Mouse (Mus musculus): ENCODE results near the gene Frrs1. TPM values are rescaled to one million over a fixed set of nuclear protein-coding genes. Genes with fewer than 3 reads are reported as not detected.
A peak's percentile ranks its signal among the peaks of the same experiment; 100 is the strongest.

Frrs1 gene
- total RNA-seq, 4 experiments from 2014 or later: 1.9 to 4.5 (median 3.0) TPM

DNA sequence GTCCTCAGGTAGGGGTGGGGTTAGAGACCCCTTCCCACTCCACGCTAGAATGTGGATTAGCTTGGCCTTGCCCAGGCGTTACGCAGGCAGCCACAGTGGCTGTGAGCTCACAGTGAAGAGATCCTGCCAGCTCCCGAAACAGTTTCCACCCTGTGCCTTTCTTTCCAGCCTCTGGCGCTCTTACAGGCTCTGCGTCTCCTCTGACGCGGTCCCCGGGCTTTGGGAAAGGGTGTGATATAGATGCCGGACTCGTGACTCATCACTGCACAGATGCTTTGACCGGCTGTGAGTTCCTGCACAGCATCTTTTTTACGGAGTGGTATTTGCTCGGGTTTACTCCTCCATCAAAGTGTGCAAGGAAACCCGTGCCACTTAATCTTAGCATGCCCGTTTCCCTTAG is 46.6 kb downstream of the Frrs1 start:
- DNase-seq (ENCODE audit: low spot score in 2 of 2): peak in 1 of 2 experiments; percentile 11

- DNase-seq (ENCODE audit: low spot score in 2 of 2): no peak
These were observed 47.3 kb downstream of the Frrs1 start for GRCm38 (mm10) chr3:116906596-116906995.

DNA sequence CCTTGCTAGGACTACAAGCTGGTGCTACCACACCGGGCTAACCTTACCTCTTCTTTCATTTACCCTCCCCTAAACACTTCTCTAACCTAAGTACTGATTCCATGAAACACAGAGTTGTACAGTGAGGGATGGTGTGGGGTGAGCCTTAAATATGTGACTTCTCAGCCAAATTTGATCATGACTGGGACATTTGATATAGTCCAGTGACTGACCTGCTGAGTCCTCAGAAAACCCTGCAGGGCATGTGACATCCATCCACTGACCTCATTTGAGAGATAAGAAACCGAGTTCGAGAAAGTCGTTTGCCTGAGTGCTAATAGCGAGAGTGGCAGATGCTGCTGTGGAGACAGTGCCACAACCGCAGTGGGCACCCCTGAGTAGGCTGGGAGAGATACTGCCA is 55.1 kb downstream of the Frrs1 start:
- no peak for DNase-seq (ENCODE audit: low spot score in 2 of 2)

- no peak for DNase-seq (ENCODE audit: low spot score in 2 of 2)
These were observed 55.7 kb downstream of the Frrs1 start for GRCm38 (mm10) chr3:116914931-116915330.

GRCm38 (mm10) chr3:116917016-116917415 is 57.8 kb downstream of the Frrs1 start:
- DNase-seq (ENCODE audit: low spot score in 2 of 2): no peak

DNA sequence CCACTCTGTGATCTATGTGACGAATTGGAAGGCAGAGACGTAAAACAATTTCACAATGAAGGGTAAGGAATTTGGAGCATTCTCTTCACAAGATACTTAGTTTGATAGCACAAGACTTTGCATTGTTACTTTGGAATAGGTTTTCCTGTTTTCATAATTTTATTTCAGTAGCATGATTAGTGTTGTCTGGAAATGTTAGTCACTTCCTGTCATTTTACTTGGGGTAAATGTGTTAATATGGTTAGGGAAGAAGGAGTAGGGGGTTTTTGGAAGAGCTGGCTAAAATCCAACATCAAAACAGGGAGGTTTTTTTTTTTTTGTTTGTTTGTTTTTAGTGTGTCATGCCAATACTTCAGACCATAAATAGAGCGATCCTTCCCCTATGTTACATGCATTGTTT is 62.3 kb downstream of the Frrs1 start:
- DNase-seq (ENCODE audit: low spot score in 2 of 2): no peak

DNA sequence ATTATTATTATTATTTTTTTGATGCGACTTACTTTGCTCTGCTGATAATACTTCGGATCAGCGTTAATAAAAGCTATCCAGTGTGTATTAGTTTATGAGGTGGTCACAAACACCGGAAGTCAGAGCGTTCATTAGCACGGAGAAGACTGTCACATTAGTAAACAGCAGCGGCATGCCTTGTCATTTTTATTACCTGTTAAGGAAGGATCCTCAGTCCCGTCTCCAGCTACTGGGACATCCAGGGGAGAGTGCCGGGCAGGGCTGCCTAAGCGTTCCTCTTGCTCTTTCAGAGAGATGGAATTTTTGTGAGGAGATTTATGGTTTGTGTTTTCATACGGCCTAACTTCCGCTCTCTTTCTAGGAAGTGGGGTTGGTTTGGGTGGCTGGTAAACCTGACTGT is 63.8 kb downstream of the Frrs1 start:
- no peak for DNase-seq (ENCODE audit: low spot score in 2 of 2)

GRCm38 (mm10) chr3:116928994-116929393 is 69.7 kb downstream of the Frrs1 start:
- peak; percentile 54 to 65 for DNase-seq (ENCODE audit: low spot score in 2 of 2)

- no peak for DNase-seq (ENCODE audit: low spot score in 2 of 2)
These were observed 73.9 kb downstream of the Frrs1 start for GRCm38 (mm10) chr3:116933158-116933557.

DNA sequence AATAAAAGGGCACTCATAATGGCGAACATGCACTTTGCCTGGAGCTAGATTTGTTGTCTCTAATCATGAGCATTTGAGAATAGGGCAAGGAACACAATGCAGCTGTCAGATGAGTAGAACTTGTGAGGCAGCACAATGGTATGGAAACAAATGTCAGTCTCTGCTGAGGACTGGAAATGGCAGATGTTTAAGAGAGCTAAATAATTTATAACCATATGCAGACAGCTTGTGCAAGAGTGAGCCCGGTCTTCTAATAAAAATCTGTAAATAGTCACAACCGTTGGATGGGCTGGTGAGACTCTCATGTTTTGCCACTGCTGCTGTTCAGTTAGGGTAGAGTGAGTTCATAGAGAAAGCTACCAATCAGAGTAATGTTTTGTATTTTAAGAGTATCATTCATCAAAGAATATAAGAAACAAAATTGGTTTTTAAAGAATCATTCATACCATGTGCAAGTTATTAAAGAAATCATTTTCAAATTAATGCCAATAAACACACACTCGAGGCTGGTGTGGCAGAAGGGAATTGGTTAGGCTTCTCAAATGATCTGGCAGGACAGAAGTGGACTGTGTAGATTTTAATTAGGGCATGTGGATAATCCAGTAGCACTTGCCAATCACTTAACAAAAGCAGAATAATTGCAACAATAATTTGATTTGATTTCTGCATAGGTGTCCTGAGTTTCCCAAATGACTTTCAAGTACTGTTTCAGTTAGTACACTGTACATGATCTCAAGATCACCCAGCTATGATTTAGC is 77.8 kb downstream of the Frrs1 start:
- DNase-seq (ENCODE audit: low spot score in 2 of 2): no peak

DNA sequence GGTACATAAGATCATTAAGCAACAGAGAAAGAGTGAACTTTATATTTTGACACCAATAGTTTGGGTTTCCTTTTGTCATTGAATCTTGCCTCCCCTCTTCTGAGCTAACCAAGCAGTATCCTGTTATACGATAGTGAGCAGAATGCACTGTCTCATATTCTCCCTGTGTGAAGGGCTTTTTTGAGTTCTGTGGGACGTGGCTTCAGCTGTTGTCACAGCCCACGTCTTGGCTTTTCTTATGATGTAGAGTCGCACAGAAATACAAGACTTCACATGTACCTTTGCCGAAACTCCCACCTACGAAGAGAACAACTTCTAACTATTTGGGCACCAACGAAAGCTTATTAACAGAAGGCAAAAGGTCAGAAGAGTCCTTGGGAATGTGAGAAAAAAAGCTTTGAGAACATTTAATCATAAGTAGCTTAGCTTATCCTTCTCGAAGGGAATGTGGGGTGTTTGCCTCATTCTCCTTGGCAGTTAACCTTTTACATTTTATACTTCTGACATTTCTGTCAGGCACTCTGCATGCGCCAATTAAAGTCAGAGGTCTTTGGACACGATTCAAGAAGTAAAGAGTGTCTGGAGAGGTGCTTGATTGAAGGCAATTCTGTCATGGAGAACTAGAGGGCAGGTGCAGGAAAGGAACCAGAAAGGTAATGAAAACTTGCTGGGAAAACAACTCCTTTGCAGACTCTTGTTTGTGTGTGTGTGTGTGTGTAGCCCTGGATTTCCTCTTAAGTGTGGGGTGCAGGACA is 81.7 kb downstream of the Frrs1 start:
- no peak for DNase-seq (ENCODE audit: low spot score in 2 of 2)

DNA sequence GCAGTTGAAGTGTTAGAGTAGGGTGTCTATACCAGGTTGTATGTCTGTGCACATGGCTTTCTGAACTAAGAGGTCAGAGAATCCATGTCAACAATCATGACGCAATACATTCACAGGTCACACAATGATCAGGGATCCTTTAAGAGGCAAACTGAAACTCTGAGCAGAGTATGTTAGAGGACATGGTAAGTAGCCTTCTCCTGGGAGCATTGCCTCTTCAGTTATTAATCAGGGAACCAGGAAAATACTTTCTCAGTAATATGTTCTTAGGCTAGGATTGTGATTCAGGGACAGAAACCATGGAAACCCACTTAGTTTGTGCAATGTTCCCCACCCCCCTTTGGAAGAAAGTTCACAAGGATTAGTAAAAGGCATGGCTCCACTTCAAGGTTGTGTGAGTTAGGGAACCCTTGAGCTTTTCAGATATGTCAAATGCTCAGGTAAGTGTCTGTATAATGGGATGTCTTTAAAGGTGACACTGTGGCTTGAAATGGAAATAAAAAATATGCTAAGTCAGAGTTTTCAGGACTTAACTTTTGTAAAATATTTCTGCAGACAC is 82.4 kb downstream of the Frrs1 start:
- DNase-seq (ENCODE audit: low spot score in 2 of 2): no peak

DNA sequence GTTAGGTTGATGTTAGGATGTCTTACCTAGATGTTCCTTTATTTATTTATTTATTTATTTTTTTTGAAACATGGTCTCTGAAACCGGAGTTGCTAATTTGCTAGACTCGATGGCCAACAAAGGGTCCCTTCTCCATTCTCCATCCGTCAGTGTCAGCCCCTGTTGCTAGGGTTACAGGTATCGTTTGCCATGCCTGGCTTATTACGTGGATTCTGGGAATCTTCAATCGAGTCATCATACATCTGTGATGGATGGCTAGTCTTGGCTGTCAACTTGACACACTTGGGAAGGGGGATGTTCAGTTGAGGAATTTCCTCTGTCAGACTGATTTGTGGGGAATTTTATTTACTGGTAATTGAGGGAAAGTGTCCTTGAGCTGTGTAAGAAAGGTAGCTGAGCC is 83.5 kb downstream of the Frrs1 start:
- DNase-seq (ENCODE audit: low spot score in 2 of 2): no peak

GRCm38 (mm10) chr3:116943422-116943821 is 84.2 kb downstream of the Frrs1 start:
- DNase-seq (ENCODE audit: low spot score in 2 of 2): no peak

- DNase-seq (ENCODE audit: low spot score in 2 of 2): no peak
These were observed 87.2 kb downstream of the Frrs1 start for GRCm38 (mm10) chr3:116946476-116946875.

GRCm38 (mm10) chr3:116950665-116951115 is 91.4 kb downstream of the Frrs1 start:
- no peak for DNase-seq (ENCODE audit: low spot score in 2 of 2)

- no peak for DNase-seq (ENCODE audit: low spot score in 2 of 2)
These were observed 92.2 kb downstream of the Frrs1 start for GRCm38 (mm10) chr3:116951489-116951888.

DNA sequence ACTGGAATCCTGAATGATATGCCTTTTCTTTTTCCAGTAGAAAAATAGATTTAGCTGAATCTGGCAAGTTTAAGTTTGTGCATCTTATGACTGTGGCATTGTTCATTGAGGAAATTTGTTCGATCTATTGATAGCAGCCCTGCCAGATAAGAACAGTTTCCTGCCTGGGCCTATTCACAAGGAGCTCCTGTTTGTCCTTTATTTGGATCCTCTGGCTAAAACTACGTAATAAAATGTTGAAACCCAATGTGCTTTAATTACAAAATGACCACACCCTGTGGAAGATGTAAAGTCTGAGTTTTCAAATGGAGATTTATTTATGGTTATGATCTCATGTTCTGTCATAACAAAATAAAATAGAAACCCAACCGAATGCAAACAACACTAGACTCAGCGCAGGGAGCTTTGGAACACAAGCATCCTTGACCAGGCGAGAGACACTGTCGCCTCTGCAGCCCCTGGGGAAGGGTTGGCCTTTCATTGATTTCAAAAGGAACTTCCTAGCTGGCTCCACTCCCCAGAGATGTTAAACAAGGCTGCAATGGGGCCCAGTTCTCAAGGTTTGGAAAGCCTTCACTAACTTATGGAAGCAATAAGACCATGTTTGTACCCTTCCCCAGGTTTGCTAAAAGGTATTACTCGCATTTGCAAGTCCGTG is 93.1 kb downstream of the Frrs1 start:
- DNase-seq (ENCODE audit: low spot score in 2 of 2): no peak

- DNase-seq (ENCODE audit: low spot score in 2 of 2): no peak
These were observed 94.1 kb downstream of the Frrs1 start for GRCm38 (mm10) chr3:116953366-116953765.

DNA sequence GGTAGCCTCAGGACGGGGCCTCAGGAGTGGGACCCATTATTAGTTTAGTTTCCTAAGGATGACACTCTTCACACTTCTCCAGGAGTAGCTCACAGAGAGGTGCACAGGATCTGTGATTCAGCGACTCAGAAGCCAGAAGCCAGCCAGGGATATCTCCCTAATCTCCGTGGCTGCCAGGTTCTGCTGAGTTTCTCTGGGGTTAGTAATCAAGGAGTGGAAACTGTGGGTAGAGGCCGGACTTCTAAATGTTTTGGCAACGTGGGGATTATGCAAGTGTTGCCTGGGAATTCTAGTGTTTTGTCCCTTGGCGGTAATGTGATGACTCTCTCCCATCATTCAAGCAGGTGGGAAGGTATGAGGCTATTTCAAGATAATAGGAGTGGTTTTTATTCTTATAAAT is 95.8 kb downstream of the Frrs1 start:
- no peak for DNase-seq (ENCODE audit: low spot score in 2 of 2)

Data from gastrocnemius, adult 8-10 months (tissue).